Mouse (Mus musculus): ENCODE results near the gene Cacna2d1. TPM values are rescaled to one million over a fixed set of nuclear protein-coding genes. Genes with fewer than 3 reads are reported as not detected.

Gene Cacna2d1
- polyA plus RNA-seq (2014; fragmentation: Illumina TruSeq; extraction: RNeasy Lipid Tissue Mini Kit (QIAGEN cat#74804); ENCODE audit: low read depth, low replicate concordance), result 57.0 TPM

GRCm38 (mm10) chr5:15934376-15935233 is at the start of gene Cacna2d1:
Gene Cacna2d1 (plus strand): TSS chr5:15934691.

Other genes with a start within 250 kb of the Cacna2d1 start
- gene Speer4c, start 220.4 kb upstream of the Cacna2d1 start, polyA plus RNA-seq (2014; fragmentation: Illumina TruSeq; extraction: RNeasy Lipid Tissue Mini Kit (QIAGEN cat#74804); ENCODE audit: low read depth, low replicate concordance), result not detected